Mouse (Mus musculus) left cerebral cortex, postnatal 14 days (tissue): ENCODE results near the gene Gstcd. TPM values are rescaled to one million over a fixed set of nuclear protein-coding genes. Genes with fewer than 3 reads are reported as not detected.

ENCODE experiments used
- DNase-seq, 2 experiments: peaks; one replicate each; pipeline ENCODE4 v3.0.0; 2021 to 2022; ENCODE audit warnings: low spot score in 2 of 2, mixed read lengths in 1 of 2
- intact Hi-C: fragments of 180-260 bp; cut with DNase I; formaldehyde crosslinking; loops from one replicate; pipeline ENCODE4 v1.15.1; 2025
- total RNA-seq, 2 experiments: library from RNA; stranded (reverse); gene quantifications; 2 replicates each; pipeline ENCODE4 v1.2.3; 2021

The Gstcd gene
- total RNA-seq, 2 experiments from 2014 or later = 6.3 to 7.6 TPM

DNA sequence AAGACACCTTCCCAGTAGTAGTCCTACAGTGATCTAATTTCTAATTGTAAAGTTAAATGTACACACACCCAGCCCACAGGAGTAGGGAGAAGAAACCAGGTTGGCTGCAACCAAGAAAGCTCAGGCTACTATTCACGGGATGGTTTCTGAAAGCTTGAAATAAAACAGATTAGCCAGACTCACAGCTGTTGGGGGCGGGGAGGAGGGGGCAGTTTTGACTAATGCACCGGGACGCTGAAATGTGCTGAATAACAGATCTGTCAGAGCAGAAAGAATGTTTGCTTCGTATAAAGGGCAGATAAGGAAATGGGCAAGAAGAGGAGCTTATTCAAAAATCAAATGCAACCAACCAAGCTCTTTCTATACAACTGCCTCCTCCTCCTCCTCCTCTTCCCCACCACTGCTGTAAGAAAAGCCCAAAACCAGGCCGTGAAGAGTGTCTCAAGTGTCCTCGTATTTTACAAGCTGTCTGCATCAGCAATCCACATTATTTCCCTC, 143.5 kb downstream of the Gstcd start:
- intact Hi-C loops = loop anchor here (5.0 kb wide), 1 partner anchor 51 kb away; no protein-coding TSS in a partner anchor
- peak in 1 of 2 experiments; percentile 18 for DNase-seq

- intact Hi-C loops = loop anchor here (5.0 kb wide), 1 partner anchor 49 kb away; no protein-coding TSS in a partner anchor
- no peak for DNase-seq
These were observed 145.7 kb downstream of the Gstcd start for GRCm38 (mm10) chr3:132946086-132946485.

GRCm38 (mm10) chr3:132945669-132946068, 146.2 kb downstream of the Gstcd start:
- intact Hi-C loops = loop anchor here (5.0 kb wide), 1 partner anchor 48 kb away; no protein-coding TSS in a partner anchor
- DNase-seq = no peak

- intact Hi-C loops = loop anchor here (5.0 kb wide), 1 partner anchor 47 kb away; no protein-coding TSS in a partner anchor
- DNase-seq = no peak
These were observed 147.2 kb downstream of the Gstcd start for GRCm38 (mm10) chr3:132944609-132945008.

- intact Hi-C loops = no loop called here
These were observed 147.6 kb downstream of the Gstcd start for GRCm38 (mm10) chr3:132944193-132944592.

GRCm38 (mm10) chr3:132942778-132943177, 149.1 kb downstream of the Gstcd start:
- intact Hi-C loops = no loop called here
- DNase-seq = no peak

More at GRCm38 (mm10) chr3:132944193-132944592, 147.6 kb downstream of the Gstcd start:
- DNase-seq = no peak

GRCm38 (mm10) chr3:132940181-132940990, 151.4 kb downstream of the Gstcd start:
- DNase-seq = no peak
- intact Hi-C loops = no loop called here

DNA sequence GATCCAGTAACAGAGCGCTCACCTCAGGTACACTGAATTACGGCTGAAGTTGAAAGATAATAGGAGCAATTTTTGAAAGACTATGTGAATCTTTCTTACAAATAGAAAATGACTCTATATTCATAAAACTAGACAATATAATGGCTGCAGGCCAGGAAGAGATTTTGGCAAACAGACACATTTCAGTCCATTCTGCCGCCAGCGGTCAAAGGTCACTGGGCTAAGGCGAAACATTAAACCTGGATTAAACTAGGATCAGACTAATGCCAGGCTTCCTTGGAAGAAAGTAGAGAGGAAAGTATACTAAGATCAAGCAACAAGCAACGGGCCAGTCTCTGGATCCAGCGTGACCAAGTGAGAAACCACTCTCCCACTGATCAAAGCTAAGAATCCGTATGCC, 152.8 kb downstream of the Gstcd start:
- DNase-seq = no peak
- intact Hi-C loops = no loop called here

DNA sequence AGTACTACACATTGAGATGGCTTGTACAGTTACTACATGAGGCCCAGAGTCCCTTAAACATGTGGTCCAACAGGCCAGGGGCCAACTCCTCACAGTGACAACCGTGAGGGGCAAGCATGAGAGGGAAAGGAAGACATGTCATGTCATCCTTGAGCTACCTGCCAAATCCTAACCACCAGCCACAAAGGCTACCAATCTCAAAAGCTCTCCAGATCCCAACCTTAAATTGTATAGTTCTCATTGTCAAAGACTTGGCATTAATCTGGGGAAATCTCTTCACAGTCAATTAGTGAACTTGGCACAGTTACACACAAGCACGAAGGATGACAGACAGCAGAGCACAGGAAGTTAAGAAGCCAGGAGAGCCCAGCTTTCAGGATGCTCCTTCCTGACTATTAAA, 157.2 kb downstream of the Gstcd start:
- intact Hi-C loops = no loop called here
- no peak for DNase-seq

Other genes starting within 250 kb of the Gstcd start
- 10 to 100 TPM; 65.7 to 90.7 TPM for gene Npnt, start 141.7 kb downstream of the Gstcd start, total RNA-seq
- 10 to 100 TPM; 11.5 to 13.6 TPM for gene Ints12, start 193 bp downstream of the Gstcd start, total RNA-seq
- under 1 TPM in 1 of 2 experiments, not detected in 1; 0.20 TPM for gene Arhgef38, start 142.9 kb upstream of the Gstcd start, total RNA-seq
- gene Ppa2, start 218.1 kb upstream of the Gstcd start, total RNA-seq = 10 to 100 TPM; 45.8 to 50.8 TPM